Mouse (Mus musculus) forebrain, embryonic 12.5 days (tissue): ENCODE data around the gene Igf2bp1. TPM values are rescaled to one million over a fixed set of nuclear protein-coding genes. Genes with fewer than 3 reads are reported as not detected.

Experiments used
- ATAC-seq: fragments of 200-750 bp; cut with Nextera tagmentation; 2 replicates; pipeline ENCODE4 v1.8.0; 2017; ENCODE audit warnings: moderate TSS enrichment; ENCODE audit not compliant: low FRiP score
- H3K27ac ChIP-seq: fragments of 300-500 bp; sonication (generic); 2 replicates; pipeline ENCODE4 v1.5.1; 2016; ENCODE audit warnings: mild to moderate bottlenecking
- H3K27me3 ChIP-seq: fragments of 300-500 bp; sonication (generic); 2 replicates; pipeline ENCODE4 v1.6.1; 2016; ENCODE audit warnings: mild to moderate bottlenecking
- H3K36me3 ChIP-seq: fragments of 300-500 bp; sonication (generic); replicated peaks from 2 replicates; pipeline ENCODE4 v1.6.1; 2016; ENCODE audit warnings: mild to moderate bottlenecking
- H3K4me1 ChIP-seq: fragments of 300-500 bp; sonication (generic); 2 replicates; pipeline ENCODE4 v1.6.1; 2016
- H3K4me2 ChIP-seq: fragments of 300-500 bp; sonication (generic); 2 replicates; pipeline ENCODE4 v1.6.1; 2016; ENCODE audit warnings: mild to moderate bottlenecking, moderate library complexity
- H3K4me3 ChIP-seq: fragments of 300-500 bp; sonication (generic); replicated peaks from 2 replicates; pipeline ENCODE4 v1.5.1; 2016; ENCODE audit warnings: mild to moderate bottlenecking
- H3K9ac ChIP-seq: fragments of 300-500 bp; sonication (generic); 2 replicates; pipeline ENCODE4 v1.6.1; 2016; ENCODE audit warnings: mild to moderate bottlenecking
- H3K9me3 ChIP-seq: fragments of 300-500 bp; sonication (generic); 2 replicates; pipeline ENCODE4 v1.6.1; 2016
- WGBS: fragments of 180-500 bp; shearing (Covaris S2); methylation state at CpG from one replicate; pipeline ENCODE4 v1.1.7; 2016; 5-methylcytosine and 5-hydroxymethylcytosine counted together
- polyA plus RNA-seq: library from polyadenylated mRNA; unstranded; fragments of >200 nt; fragmentation: Nextera tagmentation; extraction: Ambion mirVana; gene quantifications from 2 replicates; pipeline ENCODE4 v1.2.1, GENCODE M21; 2016

The Igf2bp1 gene
- polyA plus RNA-seq, 1 experiment from 2014 or later, result 97.9 TPM

DNA sequence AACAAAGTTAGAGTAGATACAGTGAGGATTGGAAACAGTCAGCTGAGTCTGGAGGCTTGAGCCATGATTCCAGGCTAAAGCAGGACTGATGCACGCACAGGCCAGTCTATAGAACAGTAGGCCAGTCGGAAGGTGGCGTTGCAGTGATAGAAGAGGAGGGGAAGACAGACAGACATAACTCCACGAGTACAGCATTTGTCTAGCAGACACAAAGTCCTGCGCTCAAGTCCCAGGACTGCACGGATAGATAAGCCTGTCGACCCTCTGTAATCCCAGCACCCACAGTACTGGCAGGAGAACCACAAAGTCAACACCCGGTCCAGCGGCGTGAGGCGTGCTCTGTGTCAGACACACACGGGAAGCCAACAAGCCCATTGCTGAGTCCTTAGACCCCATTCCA, 23.9 kb downstream of the Igf2bp1 start:
- H3K36me3 ChIP-seq, result peaks cover 30% of the 10 kb centered on the region

DNA sequence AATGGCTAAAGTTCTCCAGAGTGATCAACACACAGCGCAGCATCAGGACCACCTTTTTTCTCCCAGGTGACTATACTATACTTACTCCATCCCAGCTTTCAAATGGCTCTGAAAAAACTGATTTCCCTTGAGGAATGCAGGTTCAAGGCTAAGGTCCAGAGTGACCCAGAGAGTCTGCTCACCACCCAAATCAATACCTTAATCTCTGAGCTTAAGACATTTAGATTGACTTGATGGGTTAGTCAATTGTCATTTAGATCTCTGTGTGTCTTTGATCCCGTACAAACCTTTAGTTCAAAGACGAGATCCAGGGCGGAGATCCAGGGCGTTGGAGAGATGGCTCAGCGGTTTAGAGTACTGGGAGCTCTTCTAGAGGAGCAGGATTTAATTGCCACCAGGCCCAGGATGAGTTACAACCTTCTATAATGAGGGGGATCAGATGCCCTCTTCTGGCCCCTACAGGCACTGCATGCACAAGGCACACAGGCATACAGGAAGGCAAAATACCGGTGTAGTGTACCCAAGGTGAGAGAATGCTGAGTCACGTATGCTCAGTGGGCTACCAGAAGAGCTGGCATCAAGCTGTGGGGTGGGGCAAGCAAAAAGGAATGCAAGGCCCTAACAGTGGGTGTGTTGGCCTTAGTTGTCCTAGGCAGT, 24.9 kb downstream of the Igf2bp1 start:
- Histone ChIP-seq H3K27me3 (no peaks in the 10 kb centered on the region), H3K9ac (no peak overlapping the region), H3K27ac (no peak overlapping the region), H3K4me1 (peaks cover 24% of the 10 kb centered on the region), H3K4me3 (no peak overlapping the region), H3K9me3 (no peaks in the 10 kb centered on the region), H3K4me2 (no peak overlapping the region), H3K36me3 (peaks cover 40% of the 10 kb centered on the region)
- WGBS, result 67% methylated on average over 8 of the region's 8 CpGs
- no peak for ATAC-seq

More for the DNA sequence above, 23.9 kb downstream of the Igf2bp1 start:
- H3K27me3 ChIP-seq, result no peaks in the 10 kb centered on the region
- 85% methylated on average over 12 of the region's 12 CpGs for WGBS
- ATAC-seq, result no peak
- peak overlapping the region; percentile 25; the same call in 1 of the 2 replicates for H3K27ac ChIP-seq
- no peaks in the 10 kb centered on the region for H3K9me3 ChIP-seq
- peaks cover 27% of the 10 kb centered on the region for H3K4me1 ChIP-seq
- no peak overlapping the region for H3K4me2 ChIP-seq
- H3K9ac ChIP-seq, result no peak overlapping the region
- no peak overlapping the region for H3K4me3 ChIP-seq

DNA sequence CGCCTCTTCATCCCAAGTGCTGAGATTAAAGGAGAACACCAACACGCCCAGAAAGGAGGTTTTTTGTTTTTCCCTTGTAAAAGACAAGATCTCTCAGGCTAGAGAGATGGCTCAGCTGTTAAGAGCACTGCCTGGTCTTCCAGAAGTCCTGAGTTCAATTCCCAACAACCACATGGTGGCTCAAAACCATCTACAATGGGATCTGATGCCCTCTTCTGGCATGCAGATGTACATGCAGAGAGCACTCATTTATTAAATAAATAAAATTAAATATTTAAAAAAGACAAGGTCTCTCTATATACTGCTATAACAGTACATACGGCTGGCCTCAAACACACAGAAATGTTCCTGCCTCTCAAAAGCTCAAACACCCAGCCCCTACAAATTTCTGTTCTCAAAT, 27.3 kb downstream of the Igf2bp1 start:
- Histone ChIP-seq H3K9me3 (no peaks in the 10 kb centered on the region), H3K27me3 (no peaks in the 10 kb centered on the region), H3K9ac (no peak overlapping the region), H3K4me2 (no peak overlapping the region), H3K27ac (no peak overlapping the region), H3K4me3 (no peak overlapping the region), H3K4me1 (peaks cover 18% of the 10 kb centered on the region), H3K36me3 (peaks cover 64% of the 10 kb centered on the region)
- WGBS, result 92% methylated on average over 3 of the region's 3 CpGs
- no peak for ATAC-seq

DNA sequence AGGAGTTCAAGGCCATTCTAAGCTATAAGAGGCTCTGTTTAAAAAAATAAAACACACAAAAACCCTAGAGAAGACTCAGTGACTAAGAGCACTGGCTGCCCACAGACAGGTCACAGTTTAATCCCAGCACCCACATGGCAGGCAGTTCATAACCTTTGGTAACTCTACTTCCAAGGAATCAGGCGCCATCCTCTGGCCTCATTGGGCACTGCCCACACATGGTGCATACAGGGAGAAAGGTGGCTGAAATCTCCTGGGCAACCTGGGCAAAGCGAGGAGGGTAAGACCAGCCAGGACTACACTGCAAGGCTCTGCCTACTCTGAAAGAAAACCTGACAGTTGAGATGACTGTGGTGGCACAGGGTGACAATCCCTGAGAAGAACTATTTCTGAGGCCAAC, 29.4 kb downstream of the Igf2bp1 start:
- no peaks in the 10 kb centered on the region for H3K4me1 ChIP-seq
- H3K36me3 ChIP-seq, result peaks cover 84% of the 10 kb centered on the region
- no peak overlapping the region for H3K27ac ChIP-seq
- H3K27me3 ChIP-seq, result no peaks in the 10 kb centered on the region
- H3K9me3 ChIP-seq, result no peaks in the 10 kb centered on the region
- no peak overlapping the region for H3K4me3 ChIP-seq
- WGBS, result 93% methylated on average over 2 of the region's 2 CpGs
- no peak overlapping the region for H3K4me2 ChIP-seq
- no peak overlapping the region for H3K9ac ChIP-seq
- ATAC-seq, result no peak

DNA sequence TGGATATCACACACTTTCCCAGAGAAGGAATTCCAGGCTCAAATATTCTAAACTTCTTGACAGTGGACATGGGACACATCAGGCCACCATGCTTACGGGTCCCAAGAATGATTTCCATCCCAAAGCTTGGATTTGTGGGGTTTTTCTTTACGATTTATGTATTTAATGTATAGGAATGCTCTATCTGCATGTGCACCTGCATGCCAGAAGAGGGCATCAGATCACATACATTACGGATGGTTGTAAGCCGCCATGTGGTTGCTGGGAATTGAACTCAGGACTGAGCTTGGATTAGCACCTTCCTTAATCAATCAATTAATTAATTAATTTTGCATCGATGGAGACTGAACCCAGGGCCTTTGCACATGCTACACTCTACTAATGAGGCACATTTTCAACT, 30.0 kb downstream of the Igf2bp1 start:
- WGBS, result 95% methylated on average over 5 of the region's 5 CpGs
- H3K27ac ChIP-seq, result no peak overlapping the region
- no peak overlapping the region for H3K9ac ChIP-seq
- H3K4me1 ChIP-seq, result no peaks in the 10 kb centered on the region
- no peak overlapping the region for H3K4me3 ChIP-seq
- no peak overlapping the region for H3K4me2 ChIP-seq
- no peak for ATAC-seq
- H3K36me3 ChIP-seq, result peaks cover 89% of the 10 kb centered on the region
- no peaks in the 10 kb centered on the region for H3K27me3 ChIP-seq
- no peaks in the 10 kb centered on the region for H3K9me3 ChIP-seq

DNA sequence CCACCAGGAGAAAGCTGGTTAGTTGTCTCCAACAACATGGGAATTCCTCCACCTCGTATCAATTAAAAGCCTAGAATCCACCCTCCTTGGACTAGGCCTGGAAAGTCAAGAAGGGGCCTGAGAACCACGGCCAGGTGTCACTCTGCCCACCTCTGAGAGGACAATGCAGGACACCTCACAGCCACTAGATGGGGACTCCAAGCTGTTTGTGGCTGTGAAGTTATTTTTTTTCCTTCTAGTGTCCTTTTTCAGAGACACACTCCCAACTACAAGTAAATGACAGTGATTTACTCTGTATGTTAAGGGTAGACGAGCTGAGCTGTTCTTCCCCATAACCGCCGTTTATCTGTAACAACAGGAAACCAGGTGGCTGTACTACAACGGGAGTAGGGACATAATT, 32.6 kb downstream of the Igf2bp1 start:
- Histone ChIP-seq H3K9ac (no peak overlapping the region), H3K4me3 (no peak overlapping the region), H3K9me3 (no peaks in the 10 kb centered on the region), H3K36me3 (peaks cover 98% of the 10 kb centered on the region), H3K27me3 (no peaks in the 10 kb centered on the region), H3K4me1 (no peaks in the 10 kb centered on the region), H3K27ac (no peak overlapping the region), H3K4me2 (no peak overlapping the region)
- ATAC-seq, result no peak
- WGBS, result 90% methylated on average over 6 of the region's 6 CpGs

DNA sequence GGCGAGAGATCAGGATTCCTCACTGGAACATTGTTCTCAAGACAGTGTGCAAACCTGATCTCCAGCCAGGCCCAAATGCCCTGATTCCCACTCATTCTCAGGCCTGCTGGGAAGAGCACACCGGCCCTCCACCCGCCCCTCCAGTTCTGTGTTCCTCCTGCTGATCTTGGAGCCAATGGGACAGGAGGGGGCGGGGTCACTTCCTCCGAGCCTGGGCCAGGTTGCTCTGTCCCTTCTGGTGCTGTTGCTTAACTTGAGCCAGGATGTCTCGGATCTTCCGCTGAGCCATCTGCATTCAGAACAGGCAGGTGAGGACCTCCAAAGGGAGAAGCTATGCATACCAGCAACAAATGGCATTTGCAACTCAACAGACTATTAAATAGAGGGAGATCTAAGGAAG, 42.4 kb downstream of the Igf2bp1 start:
- Histone ChIP-seq H3K36me3 (peaks cover 91% of the 10 kb centered on the region), H3K4me2 (no peak overlapping the region), H3K4me1 (no peaks in the 10 kb centered on the region), H3K4me3 (no peak overlapping the region), H3K9me3 (no peaks in the 10 kb centered on the region), H3K27me3 (no peaks in the 10 kb centered on the region), H3K9ac (no peak overlapping the region), H3K27ac (no peak overlapping the region)
- no peak for ATAC-seq
- 81% methylated on average over 7 of the region's 7 CpGs for WGBS

DNA sequence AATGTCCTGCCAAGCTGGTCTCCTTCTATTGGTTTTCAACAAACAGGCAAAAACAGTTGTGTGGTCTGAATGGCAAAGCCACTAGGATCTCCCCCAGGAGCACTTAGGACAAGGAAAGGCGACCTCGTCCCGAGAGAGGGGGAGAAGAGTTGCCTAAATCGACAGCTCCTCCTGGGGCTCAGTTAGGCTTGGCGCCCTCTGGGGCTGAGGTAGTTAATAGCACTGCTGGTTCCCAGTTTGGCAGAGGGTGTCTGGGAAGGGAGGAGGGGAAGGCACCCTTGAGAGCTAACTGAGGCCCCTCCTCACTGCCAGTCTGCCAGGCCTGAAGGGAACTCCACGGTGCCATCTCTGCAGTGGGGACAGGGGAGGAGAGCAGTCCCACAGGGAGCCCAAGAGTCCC, 46.6 kb downstream of the Igf2bp1 start:
- 61% methylated on average over 6 of the region's 6 CpGs for WGBS
- H3K4me1 ChIP-seq, result peaks cover 8% of the 10 kb centered on the region

DNA sequence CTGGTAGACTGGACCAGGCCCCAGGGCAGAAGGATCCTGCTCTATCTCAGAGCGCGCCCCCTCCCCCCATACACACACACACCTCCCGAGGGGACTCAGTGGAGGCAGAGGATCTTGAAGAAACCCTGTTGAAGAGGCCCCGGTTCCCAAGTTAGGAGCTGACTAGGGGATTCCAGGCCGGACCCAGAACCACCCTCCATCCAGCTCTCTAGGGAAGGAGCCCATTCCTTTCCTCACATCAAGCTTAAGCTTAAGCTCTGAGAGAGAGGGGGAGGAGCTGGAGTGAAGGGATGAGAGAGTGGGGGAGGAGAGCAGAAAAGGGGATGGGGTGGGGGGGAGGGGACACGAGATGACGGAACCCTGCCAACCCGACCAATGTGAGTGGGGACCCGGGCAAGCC, 47.5 kb downstream of the Igf2bp1 start:
- 65% methylated on average over 9 of the region's 9 CpGs for WGBS
- Histone ChIP-seq H3K4me3 (no peak overlapping the region), H3K27me3 (no peaks in the 10 kb centered on the region), H3K4me1 (peaks cover 8% of the 10 kb centered on the region), H3K9ac (no peak overlapping the region), H3K9me3 (no peaks in the 10 kb centered on the region), H3K36me3 (peaks cover 44% of the 10 kb centered on the region), H3K4me2 (no peak overlapping the region), H3K27ac (no peak overlapping the region)
- ATAC-seq, result no peak

More for the DNA sequence above, 46.6 kb downstream of the Igf2bp1 start:
- no peak for ATAC-seq
- Histone ChIP-seq H3K36me3 (peaks cover 51% of the 10 kb centered on the region), H3K4me2 (no peak overlapping the region), H3K9me3 (no peaks in the 10 kb centered on the region), H3K4me3 (no peak overlapping the region), H3K9ac (no peak overlapping the region), H3K27ac (no peak overlapping the region), H3K27me3 (no peaks in the 10 kb centered on the region)

DNA sequence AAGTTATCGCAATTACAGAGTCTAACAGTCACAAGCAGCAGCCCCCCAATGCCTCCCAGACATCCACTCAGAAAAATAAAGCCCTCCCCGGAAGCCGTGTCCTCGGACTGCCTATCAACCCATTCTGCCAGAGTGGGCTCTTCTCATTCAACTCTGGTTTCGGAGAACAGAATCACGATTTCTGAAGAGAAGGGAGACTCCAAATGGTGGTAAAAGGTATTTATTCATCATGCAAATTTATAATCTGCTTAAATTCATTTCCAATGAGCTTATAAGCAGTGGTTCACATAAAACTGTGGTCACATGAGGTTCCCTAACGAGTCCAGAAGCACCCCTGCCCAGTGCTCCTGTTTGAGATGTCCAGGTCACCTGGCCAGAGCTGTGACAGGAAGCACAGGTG, 48.3 kb downstream of the Igf2bp1 start:
- Histone ChIP-seq H3K4me3 (no peak overlapping the region), H3K9me3 (no peaks in the 10 kb centered on the region), H3K9ac (no peak overlapping the region), H3K27me3 (no peaks in the 10 kb centered on the region), H3K27ac (no peak overlapping the region), H3K36me3 (peaks cover 36% of the 10 kb centered on the region), H3K4me1 (peaks cover 8% of the 10 kb centered on the region), H3K4me2 (no peak overlapping the region)
- WGBS, result 71% methylated on average over 7 of the region's 7 CpGs
- no peak for ATAC-seq

DNA sequence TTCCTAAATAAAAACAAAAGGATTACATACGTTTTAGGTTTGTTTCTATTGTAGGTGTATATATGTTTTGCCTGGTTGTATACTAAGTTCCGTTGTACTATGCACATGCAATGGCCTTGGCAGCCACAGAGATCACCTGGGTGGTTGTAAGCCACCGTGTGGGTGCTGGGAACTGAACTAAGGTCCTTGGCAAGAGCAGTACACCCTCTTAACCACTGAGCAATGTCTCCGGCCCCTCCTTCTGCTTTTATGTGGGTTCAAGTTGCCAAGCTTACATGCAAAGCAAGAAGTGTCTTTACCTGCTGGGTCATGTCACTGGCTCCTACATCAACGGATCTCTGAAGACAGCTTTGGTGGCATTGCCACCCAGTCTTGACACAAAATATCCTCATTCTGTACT, 52.4 kb downstream of the Igf2bp1 start:
- H3K4me1 ChIP-seq, result peaks cover 8% of the 10 kb centered on the region
- no peak for ATAC-seq
- no peak overlapping the region for H3K27ac ChIP-seq
- WGBS, result 81% methylated on average over 5 of the region's 5 CpGs
- H3K4me2 ChIP-seq, result no peak overlapping the region
- H3K9ac ChIP-seq, result no peak overlapping the region
- H3K4me3 ChIP-seq, result no peak overlapping the region
- H3K36me3 ChIP-seq, result peaks cover 1% of the 10 kb centered on the region
- H3K9me3 ChIP-seq, result no peaks in the 10 kb centered on the region
- H3K27me3 ChIP-seq, result no peaks in the 10 kb centered on the region

DNA sequence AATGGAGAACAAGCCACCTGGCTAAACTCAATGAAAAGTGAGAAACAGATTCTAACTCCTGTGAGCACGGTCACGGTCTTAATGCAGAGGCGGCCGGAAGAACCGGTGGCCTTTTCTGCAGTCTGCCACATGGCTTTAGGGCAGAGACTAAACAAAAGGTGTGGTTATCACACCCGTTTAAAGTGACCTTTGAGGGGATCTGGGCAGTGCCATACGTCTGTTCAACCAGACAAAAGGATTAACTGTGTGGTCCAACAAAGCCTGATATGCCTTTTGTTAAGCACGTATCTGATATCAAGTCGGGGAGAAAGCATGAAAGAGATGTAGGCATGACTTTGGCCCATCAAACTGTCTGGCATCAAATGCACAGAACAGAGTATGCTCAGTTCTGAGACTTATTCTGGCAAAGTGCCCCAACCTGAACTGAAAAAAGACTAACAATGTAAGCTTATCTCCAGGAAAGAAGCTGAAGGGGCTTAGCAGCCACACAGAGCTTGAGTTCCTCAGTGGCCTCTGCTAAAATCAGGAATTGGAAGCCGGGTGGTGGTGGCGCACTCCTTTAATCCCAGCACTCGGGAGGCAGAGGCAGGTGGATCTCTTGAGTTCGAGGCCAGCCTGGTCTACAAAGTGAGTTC, 59.8 kb downstream of the Igf2bp1 start:
- Histone ChIP-seq H3K4me3 (no peak overlapping the region), H3K9ac (no peak overlapping the region), H3K27ac (no peak overlapping the region), H3K4me1 (no peaks in the 10 kb centered on the region), H3K4me2 (no peak overlapping the region), H3K27me3 (no peaks in the 10 kb centered on the region), H3K36me3 (no peaks in the 10 kb centered on the region), H3K9me3 (no peaks in the 10 kb centered on the region)
- no peak for ATAC-seq
- WGBS, result 59% methylated on average over 13 of the region's 13 CpGs

DNA sequence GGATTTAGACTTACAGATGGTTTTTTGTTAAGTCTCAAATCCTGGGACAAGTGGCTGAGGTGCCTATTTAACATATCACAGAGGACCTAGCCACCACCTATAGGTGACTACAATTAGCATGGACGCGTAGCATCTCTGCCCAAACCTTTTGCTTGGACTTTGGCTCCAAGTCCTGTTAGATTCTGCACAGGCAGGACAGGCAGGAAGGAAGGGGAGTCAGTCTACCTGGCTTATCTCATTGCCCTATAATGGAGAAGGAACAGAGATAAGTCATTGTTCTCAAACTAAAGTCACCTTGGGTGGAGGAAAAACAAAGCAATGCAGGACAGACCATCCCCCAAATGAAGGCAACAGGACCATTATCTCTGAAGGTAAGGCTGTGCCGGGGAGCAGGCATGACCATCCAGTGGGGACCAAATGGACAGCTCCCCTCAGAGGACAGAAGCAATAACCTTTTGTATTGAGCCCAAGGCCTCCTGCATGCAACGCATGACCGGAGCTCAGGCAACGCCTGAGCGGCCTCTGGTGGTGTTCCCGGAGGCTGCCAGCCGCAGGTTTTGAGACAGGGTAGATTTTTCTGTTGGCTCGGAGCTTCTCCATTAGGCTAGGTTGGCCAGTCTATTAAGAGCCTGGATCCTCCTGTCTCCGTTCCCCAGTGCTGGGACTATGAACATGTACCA, 65.8 kb downstream of the Igf2bp1 start:
- no peaks in the 10 kb centered on the region for H3K36me3 ChIP-seq
- 45% methylated on average over 11 of the region's 11 CpGs for WGBS
- no peaks in the 10 kb centered on the region for H3K4me1 ChIP-seq
- ATAC-seq, result no peak
- no peaks in the 10 kb centered on the region for H3K9me3 ChIP-seq
- H3K9ac ChIP-seq, result no peak overlapping the region
- no peak overlapping the region for H3K27ac ChIP-seq
- no peaks in the 10 kb centered on the region for H3K27me3 ChIP-seq
- H3K4me3 ChIP-seq, result no peak overlapping the region
- no peak overlapping the region for H3K4me2 ChIP-seq
